Mouse (Mus musculus): ENCODE results near the gene Slc25a23.

Gene Slc25a23

GRCm38 (mm10) chr17:57011236-57012141 lies 48.2 kb downstream of the Slc25a23 start, which contains the start of the genes Gtf2f1 and Gm17949:
Gtf2f1 (minus strand) TSS chr17:57011288.
Gm17949 (plus strand) TSS chr17:57011469.
- peak; percentile 96 for DNase-seq

DNA sequence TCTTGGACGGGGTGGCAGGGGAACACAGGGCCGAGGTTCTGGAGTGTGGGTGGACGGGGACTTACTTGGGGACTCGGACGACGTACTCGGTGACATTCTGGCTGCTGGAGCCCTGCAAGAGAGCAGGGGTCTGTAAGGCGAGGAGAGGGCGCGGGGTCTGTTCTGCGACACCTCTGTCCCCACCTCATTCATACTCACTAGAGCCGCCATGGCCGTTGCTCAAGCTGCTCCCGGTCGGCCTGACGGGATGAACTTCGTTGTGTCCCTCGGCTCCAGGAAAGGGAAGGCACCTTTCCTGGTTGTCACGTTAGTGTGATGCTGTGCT lies 48.8 kb downstream of the Slc25a23 start:
- no peak for DNase-seq

- DNase-seq = no peak
Observed at GRCm38 (mm10) chr17:57007137-57007905, 52.3 kb downstream of the Slc25a23 start.

DNA sequence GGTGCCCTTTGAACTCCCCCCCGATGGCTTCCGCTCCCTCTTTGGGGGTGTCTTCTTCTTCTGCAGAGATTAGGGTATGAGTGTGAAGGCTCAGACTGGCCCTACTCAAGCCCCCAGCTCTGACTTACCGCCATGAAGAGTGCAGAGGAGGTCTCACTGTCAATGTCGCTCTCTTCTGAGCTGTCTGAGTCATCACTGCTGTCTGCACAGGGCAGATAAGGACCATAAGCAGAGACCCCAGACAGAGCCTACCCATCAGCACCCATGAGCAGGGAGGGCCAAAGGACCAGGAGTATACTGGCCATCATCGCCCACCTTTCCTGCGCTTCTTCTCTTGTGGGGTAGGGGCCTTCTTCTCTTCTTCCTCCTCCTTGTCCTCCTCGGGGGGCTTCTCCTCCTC lies 55.7 kb downstream of the Slc25a23 start:
- DNase-seq = no peak

DNA sequence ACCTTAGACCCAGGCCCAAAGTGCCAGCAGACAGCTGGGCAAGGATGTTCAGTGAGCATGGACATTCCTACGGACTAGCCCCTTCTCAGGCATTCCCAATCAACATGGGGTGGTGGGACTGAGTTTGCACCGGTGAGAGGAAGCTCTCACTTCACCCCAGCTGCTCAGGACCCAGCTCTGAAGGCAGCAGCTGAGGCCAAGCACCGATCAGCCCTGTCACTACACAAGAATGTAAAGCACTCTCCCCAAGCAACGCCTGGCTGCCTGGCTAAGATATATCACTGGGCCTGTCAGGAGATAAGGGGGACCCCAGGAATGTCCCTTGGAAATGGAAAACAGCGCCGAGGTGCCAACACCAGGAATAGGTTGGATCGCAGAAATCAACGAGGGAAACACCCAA lies 58.4 kb downstream of the Slc25a23 start:
- DNase-seq = no peak

DNA sequence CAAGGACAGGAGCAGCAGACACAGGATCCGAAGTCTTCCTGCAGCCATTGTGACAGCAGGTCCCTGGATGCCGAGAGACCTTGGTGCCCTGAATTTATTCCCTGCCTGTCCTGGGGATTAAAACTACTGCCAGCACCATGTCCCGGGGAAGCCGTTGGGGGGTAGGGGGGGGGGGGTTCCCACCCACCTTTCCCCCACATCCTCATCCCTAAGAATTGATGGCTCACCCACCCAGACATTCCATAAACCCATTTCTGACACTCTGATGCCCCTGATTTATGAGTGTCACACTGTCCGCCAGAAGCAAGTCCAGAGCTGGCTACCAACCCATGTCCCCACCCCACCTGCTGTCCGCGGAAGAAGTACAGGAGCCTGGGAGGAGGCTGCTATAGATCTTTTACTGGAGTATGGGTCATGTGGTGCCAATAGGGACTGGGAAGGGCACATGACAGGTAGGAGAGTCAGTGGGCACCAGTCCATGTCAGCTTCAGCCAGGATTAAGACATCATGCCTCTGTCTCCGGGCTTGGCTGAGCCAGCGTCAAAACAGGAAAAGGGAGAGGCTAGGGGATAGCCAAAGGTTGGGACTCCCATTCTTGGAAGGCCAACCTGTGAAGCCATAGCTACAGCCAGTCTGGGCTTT lies 59.6 kb downstream of the Slc25a23 start, which contains the start of gene Pspn:
Gene Pspn (minus strand): TSS at position 51 of the 642 bp plus-strand sequence.
- DNase-seq = no peak

DNA sequence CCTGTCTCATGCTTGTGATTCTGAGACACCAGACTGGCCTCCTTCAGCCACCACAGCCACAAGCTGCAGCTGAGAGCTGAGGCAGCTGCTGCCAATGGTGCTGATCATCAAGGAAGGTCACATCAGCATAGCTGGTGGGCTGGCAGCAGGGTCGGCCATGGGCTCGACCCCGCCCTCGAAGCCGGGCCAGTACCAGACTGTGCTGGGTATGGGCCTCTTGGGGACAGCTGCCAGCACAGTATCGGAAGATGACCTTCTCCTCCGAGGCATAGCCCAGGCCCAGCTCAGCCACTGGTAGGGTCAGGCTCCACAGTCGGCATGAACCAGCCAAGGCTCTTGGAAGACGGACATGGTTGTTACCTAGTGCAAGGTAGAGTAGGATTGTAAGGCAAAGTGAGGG lies 60.2 kb downstream of the Slc25a23 start:
- no peak for DNase-seq

GRCm38 (mm10) chr17:56997029-56997667 lies 62.5 kb downstream of the Slc25a23 start, which contains the start of gene Alkbh7:
Alkbh7 (plus strand) TSS chr17:56997339.
- peak; percentile 99 for DNase-seq

DNA sequence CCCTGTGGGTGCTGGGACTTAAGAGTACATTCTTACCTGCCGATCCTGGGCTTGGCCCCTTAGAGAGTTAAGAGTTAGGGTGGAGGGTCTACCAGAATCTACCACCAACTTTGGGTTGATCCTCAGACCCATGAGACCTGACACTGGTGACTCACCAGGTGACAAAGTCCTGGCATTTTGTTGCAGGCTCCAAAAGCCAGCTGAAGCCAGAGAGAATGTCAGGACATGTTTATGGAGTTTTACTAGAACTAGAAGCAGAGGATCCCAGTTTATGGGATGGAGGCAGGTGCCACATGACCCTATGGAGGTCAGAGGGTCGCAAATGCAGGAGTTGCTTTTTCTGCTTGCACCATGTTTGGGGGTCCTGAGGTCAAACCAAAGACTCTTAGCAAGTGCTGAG lies 63.2 kb downstream of the Slc25a23 start:
- DNase-seq = no peak

GRCm38 (mm10) chr17:56995046-56995445 lies 64.6 kb downstream of the Slc25a23 start:
- no peak for DNase-seq

All from kidney, adult 9 months (tissue).